Mouse (Mus musculus): ENCODE measurements around the gene Eef1akmt2.

GRCm38 (mm10) chr7:132853946-132854345 is 1.5 kb upstream of the Eef1akmt2 start:
- TF ChIP-seq CTCF (IDR thresholded peaks at IDR 0.05; ENCODE audit: control insufficient read depth, insufficient read depth, low read length) (no peak), POLR2A (IDR thresholded peaks at IDR 0.05; ENCODE audit: borderline replicate concordance, control insufficient read depth, low read depth, low read length) (no peak)
